Mouse (Mus musculus) kidney, embryonic 16.5 days (tissue): ENCODE measurements around the gene Spata9. TPM values are rescaled to one million over a fixed set of nuclear protein-coding genes. Genes with fewer than 3 reads are reported as not detected.
A peak's percentile ranks its signal among the peaks of the same experiment; 100 is the strongest.
"Not testable (repeated sequence)": the region's sequence is repeated elsewhere in the genome, so short reads cannot be mapped to it uniquely, and the experiment has no call there.

Experiments used
- ATAC-seq: fragments of 200-750 bp; cut with Nextera tagmentation; 2 replicates; pipeline ENCODE4 v1.8.0; 2017; ENCODE audit warnings: moderate TSS enrichment; ENCODE audit not compliant: low FRiP score, low TSS enrichment
- H3K27ac ChIP-seq: fragments of 300-500 bp; sonication (generic); 2 replicates; pipeline ENCODE4 v1.5.1; 2014; ENCODE audit warnings: low read length
- H3K27me3 ChIP-seq: fragments of 300-500 bp; sonication (generic); 2 replicates; pipeline ENCODE4 v1.6.1; 2014; ENCODE audit warnings: low read length, control low read depth, mixed read lengths; ENCODE audit not compliant: insufficient read depth
- H3K36me3 ChIP-seq: fragments of 300-500 bp; sonication (generic); 2 replicates; pipeline ENCODE4 v1.6.1; 2014; ENCODE audit warnings: low read length, control low read depth, mixed read lengths; ENCODE audit not compliant: insufficient read depth
- H3K4me1 ChIP-seq: fragments of 300-500 bp; sonication (generic); 2 replicates; pipeline ENCODE4 v1.6.1; 2014; ENCODE audit warnings: low read length, control low read depth, mixed read lengths; ENCODE audit not compliant: insufficient read depth
- H3K4me2 ChIP-seq: fragments of 300-500 bp; sonication (generic); replicated peaks from 2 replicates; pipeline ENCODE4 v1.6.1; 2014; ENCODE audit warnings: low read depth, low read length
- H3K4me3 ChIP-seq: fragments of 300-500 bp; sonication (generic); 2 replicates; pipeline ENCODE4 v1.5.1; 2014; ENCODE audit warnings: mild to moderate bottlenecking, low read length
- H3K9ac ChIP-seq: fragments of 300-500 bp; sonication (generic); replicated peaks from 2 replicates; pipeline ENCODE4 v1.6.1; 2014; ENCODE audit warnings: low read length
- H3K9me3 ChIP-seq: fragments of 300-500 bp; sonication (generic); 2 replicates; pipeline ENCODE4 v1.6.1; 2016; ENCODE audit warnings: low read length, control low read depth
- WGBS: fragments of 180-500 bp; shearing (Covaris S2); extraction: QIAGEN DNeasy Blood & Tissue Kit; methylation state at CpG from one replicate; pipeline ENCODE4 v1.1.7; 2014; 5-methylcytosine and 5-hydroxymethylcytosine counted together
- polyA plus RNA-seq: library from polyadenylated mRNA; unstranded; fragments of >200 nt; fragmentation: Nextera tagmentation; extraction: Ambion mirVana; gene quantifications from 2 replicates; pipeline ENCODE4 v1.2.1, GENCODE M21; 2015

The Spata9 gene
- 0.80 and 1.0 TPM in 2 replicates for polyA plus RNA-seq

DNA sequence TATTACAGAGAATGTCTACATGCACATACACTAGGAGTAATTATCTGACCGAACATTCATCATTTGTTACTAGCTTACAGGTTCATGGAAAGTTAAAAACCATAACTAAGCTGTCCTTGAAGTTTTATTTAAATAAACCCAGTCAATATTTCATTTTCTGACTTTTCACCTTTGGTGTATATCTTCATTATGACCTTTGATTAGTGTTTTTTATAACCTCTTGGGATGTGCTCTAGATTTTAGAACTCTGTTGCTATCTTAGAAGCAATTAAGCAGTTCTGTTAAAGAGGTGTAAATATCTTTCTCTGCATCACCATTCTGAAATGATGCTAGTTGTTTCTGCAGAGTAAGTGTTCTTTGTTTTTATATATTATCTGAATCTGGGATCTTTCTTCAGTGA, at the start of gene Spata9:
Spata9 (plus strand) TSS at position 301 of the 400 bp plus-strand sequence.
- no peak within 1 kb of the TSS for H3K27ac ChIP-seq
- WGBS = 77% methylated on average over 1 of the region's 1 CpGs
- H3K36me3 ChIP-seq = no peaks in the 10 kb centered on the region

DNA sequence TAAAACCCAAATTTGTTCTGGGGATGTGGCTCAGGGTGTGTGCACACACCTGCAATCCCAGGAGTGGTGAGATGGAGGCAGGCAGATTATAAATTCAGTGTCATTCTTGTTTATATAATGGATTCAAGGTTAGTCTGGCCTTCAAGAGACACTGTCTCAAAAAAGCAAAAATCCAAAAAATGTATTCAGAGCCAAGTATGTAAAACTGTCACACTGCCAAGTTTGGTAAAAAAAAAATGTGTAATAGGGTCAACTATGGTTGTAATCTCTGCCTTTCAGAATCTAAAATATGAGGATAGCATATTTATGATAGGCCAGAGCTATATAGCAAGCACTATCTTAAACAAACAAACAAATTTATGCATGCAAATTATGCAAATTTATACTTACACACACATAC, 39.0 kb upstream of the Spata9 start:
- no peak for ATAC-seq
- Histone ChIP-seq H3K27ac (no peak overlapping the region), H3K36me3 (peaks cover 23% of the 10 kb centered on the region), H3K9me3 (no peaks in the 10 kb centered on the region), H3K4me2 (no peak overlapping the region), H3K27me3 (no peaks in the 10 kb centered on the region), H3K4me3 (no peak overlapping the region), H3K9ac (no peak overlapping the region), H3K4me1 (peaks cover 11% of the 10 kb centered on the region)

More for the DNA sequence above, at the start of gene Spata9:
- no peak within 1 kb of the TSS for H3K4me3 ChIP-seq
- no peaks in the 10 kb centered on the region for H3K4me1 ChIP-seq
- no peaks in the 10 kb centered on the region for H3K27me3 ChIP-seq
- ATAC-seq = no peak
- 0 out of 2 replicates have a peak, but pooled peaks cover 3% of the 10 kb centered on the region for H3K9me3 ChIP-seq
- H3K4me2 ChIP-seq = no peak within 1 kb of the TSS
- no peak within 1 kb of the TSS for H3K9ac ChIP-seq

DNA sequence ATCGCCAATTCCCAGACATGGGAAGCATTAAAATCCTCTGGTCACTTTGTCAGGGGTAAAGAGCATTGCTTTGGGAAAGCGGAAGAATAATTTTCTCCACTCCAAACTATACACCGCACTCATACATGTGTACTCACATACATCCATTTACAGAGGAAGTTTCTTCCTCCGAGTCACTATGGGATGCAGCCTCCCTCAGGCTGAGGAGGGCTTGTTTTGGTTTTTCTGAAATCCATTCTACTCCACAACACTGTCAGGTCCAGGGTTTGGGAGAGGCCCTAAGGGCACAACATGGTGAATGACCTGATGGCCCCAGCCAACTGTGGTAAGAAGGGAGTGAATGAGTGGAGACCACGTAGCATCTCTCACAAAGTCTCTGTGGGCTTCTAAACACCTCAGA, 37.9 kb upstream of the Spata9 start:
- not testable (repeated sequence) for H3K27me3 ChIP-seq, H3K4me3 ChIP-seq, ATAC-seq, H3K4me2 ChIP-seq, H3K27ac ChIP-seq, H3K9me3 ChIP-seq, H3K9ac ChIP-seq
- peaks cover 11% of the 10 kb centered on the region for H3K4me1 ChIP-seq
- WGBS = 95% methylated on average over 5 of the region's 5 CpGs
- H3K36me3 ChIP-seq = peaks cover 23% of the 10 kb centered on the region

DNA sequence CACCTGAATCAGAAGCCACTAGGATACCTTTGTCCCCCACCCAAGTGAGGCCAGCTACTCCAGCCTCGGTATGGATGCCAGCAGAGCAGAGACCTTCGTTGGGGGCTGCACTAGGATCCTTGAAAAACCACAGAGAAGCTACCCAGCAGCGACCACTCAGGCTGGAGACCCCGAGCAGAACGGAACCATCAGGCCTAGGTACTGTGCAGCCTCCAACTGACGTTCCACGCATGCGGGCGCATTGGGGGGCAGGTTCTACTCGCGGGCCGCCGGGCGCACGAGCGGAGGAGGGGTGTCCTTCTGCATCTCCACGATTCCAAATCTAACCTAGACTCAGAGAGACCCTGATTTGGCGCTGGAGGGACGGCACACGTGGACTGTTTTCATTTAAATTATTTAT, 36.9 kb upstream of the Spata9 start:
- Histone ChIP-seq H3K4me3 (no peak overlapping the region), H3K27ac (no peak overlapping the region), H3K4me2 (no peak overlapping the region), H3K27me3 (no peaks in the 10 kb centered on the region), H3K9ac (no peak overlapping the region), H3K9me3 (no peaks in the 10 kb centered on the region), H3K4me1 (peaks cover 11% of the 10 kb centered on the region), H3K36me3 (peaks cover 23% of the 10 kb centered on the region)
- WGBS = 90% methylated on average over 20 of the region's 20 CpGs
- no peak for ATAC-seq

DNA sequence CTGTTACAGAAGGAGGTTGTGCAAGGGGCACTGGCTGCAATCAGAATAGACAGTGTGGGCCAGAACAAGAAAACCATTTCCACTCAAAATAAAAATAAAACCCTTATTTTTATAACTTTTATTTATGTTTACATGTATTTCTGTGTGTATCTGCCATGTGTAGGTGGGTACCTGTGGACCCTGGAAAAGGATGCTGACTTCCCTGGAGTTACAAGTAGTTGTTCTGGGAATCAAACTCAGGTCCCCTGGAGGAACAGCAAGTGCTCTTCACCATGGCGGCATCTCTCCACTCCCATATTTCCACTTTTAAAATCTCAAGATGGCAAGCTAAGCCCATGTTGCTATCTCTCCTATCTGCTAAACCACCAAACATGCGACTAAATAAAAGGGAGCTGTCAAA, 36.3 kb upstream of the Spata9 start:
- H3K9ac ChIP-seq = no peak overlapping the region
- H3K27me3 ChIP-seq = no peaks in the 10 kb centered on the region
- ATAC-seq = 0 out of 2 replicates have a peak, but pooled peaks have one; percentile 14
- H3K4me3 ChIP-seq = no peak overlapping the region
- H3K36me3 ChIP-seq = peaks cover 23% of the 10 kb centered on the region
- H3K27ac ChIP-seq = 0 out of 2 replicates have a peak overlapping the region, but pooled peaks have one; percentile 24
- 47% methylated on average over 2 of the region's 2 CpGs for WGBS
- peaks cover 11% of the 10 kb centered on the region for H3K4me1 ChIP-seq
- no peak overlapping the region for H3K4me2 ChIP-seq
- H3K9me3 ChIP-seq = no peaks in the 10 kb centered on the region

DNA sequence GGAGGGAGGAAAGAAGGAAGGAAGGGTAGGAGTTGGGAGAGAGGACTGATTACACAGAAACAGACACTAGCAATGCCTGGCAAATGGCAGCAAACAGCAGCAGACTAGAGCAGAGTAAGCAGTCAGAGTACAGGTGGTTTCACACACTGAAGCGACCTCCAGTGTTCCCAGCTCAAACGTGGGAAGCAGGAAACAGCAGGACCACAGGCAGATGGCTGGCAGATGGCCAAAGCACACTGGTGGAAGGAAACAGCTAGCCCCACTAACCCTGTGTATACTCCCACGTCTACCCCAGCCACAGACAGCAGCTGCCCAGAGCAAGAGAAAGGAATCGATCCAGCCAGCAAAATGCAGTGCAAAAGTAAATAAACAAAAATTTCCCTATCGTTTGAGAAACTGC, 35.9 kb upstream of the Spata9 start:
- no peak overlapping the region for H3K4me3 ChIP-seq
- no peaks in the 10 kb centered on the region for H3K9me3 ChIP-seq
- H3K27ac ChIP-seq = 0 out of 2 replicates have a peak overlapping the region, but pooled peaks have one; percentile 24
- ATAC-seq = peak; percentile 98
- WGBS = 5% methylated on average over 5 of the region's 5 CpGs
- H3K9ac ChIP-seq = no peak overlapping the region
- no peak overlapping the region for H3K4me2 ChIP-seq
- no peaks in the 10 kb centered on the region for H3K27me3 ChIP-seq
- H3K4me1 ChIP-seq = peaks cover 11% of the 10 kb centered on the region
- peaks cover 23% of the 10 kb centered on the region for H3K36me3 ChIP-seq

DNA sequence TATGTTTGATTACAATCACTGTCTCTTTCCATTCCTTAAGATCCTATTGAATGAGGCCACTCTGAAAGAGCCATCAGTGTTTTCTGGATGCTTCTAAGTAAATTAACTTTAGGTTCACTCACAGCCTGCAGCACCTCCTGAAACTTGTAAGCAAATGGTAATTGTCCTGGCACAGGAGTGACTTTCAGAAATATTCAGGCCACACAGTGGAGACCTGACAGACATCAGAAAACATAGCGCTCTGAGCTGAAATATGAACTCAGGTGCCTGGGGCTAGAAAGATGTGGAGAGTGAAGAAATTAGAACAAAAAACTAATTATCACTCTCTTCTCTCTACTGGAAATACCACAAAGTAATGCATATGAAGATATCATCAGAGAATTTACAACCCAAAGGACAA, 33.7 kb upstream of the Spata9 start:
- H3K27me3 ChIP-seq = no peaks in the 10 kb centered on the region
- H3K27ac ChIP-seq = no peak overlapping the region
- H3K36me3 ChIP-seq = peaks cover 29% of the 10 kb centered on the region
- no peak overlapping the region for H3K4me3 ChIP-seq
- no peaks in the 10 kb centered on the region for H3K9me3 ChIP-seq
- peaks cover 11% of the 10 kb centered on the region for H3K4me1 ChIP-seq
- H3K9ac ChIP-seq = no peak overlapping the region
- no peak overlapping the region for H3K4me2 ChIP-seq
- WGBS = 90% methylated on average over 1 of the region's 1 CpGs
- no peak for ATAC-seq

DNA sequence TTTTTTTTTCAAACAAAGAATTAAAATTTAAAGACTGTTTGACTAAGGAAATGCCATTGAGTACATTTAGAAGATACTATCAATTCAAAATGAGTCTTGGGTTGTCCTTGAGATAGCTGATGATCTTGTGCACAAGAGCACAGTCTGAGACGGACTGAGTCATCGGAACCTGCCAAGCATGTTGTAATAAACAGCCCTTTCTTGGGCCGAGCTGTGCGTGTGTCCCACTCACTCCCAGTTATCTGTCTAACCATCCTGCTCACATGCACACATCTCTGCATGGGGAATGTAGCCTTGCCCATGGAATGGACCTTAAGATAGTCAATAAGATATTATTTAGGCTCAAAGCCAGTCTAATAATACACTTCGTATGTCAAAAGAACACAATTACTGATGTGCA, 28.1 kb upstream of the Spata9 start:
- ATAC-seq = no peak
- 95% methylated on average over 5 of the region's 5 CpGs for WGBS
- peaks cover 18% of the 10 kb centered on the region for H3K36me3 ChIP-seq

DNA sequence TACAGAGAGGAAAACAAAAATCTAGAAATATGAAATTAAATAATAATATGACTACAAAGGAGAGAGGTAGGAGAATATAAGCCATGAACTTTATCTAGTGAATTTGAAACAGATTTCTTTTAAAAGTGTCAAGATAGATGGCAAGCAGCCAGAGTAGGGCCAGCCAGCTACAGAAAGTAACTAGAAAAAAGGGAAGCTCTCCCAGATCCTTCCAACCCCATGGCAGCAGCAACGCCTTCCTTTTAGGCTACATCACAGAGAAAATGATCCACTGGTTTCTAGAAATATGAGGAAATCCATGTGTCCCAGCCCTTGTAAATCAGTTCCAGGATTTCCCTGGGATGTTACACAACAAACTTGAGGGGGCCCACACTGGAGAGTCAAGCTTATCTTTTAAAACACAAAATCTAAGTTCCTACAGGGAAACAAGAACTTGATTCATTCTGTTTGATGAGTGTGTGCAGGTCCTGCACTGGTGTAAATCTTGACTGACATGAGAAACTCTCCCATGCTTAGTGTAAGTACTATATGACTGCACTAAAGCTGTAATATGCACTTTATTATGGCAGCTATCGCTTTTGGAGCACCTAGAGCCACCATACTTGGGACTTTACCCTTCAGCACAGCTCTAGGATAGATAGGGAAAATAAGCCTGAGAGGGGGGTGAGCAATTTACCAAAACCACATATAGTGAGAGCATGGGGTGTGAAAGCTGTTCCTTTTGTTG, 26.0 kb upstream of the Spata9 start:
- Histone ChIP-seq H3K4me2 (peak overlapping the region; percentile 43), H3K9ac (no peak overlapping the region), H3K9me3 (no peaks in the 10 kb centered on the region), H3K4me3 (peak overlapping the region; percentile 23), H3K27ac (peak overlapping the region; percentile 35; the same call in 1 of the 2 replicates), H3K36me3 (peaks cover 18% of the 10 kb centered on the region), H3K27me3 (no peaks in the 10 kb centered on the region), H3K4me1 (peaks cover 14% of the 10 kb centered on the region)
- ATAC-seq = no peak
- 62% methylated on average over 2 of the region's 2 CpGs for WGBS

More for the DNA sequence above, 28.1 kb upstream of the Spata9 start:
- H3K27me3 ChIP-seq = no peaks in the 10 kb centered on the region
- no peak overlapping the region for H3K27ac ChIP-seq
- no peak overlapping the region for H3K9ac ChIP-seq
- peaks cover 9% of the 10 kb centered on the region for H3K4me1 ChIP-seq
- H3K4me2 ChIP-seq = no peak overlapping the region
- no peaks in the 10 kb centered on the region for H3K9me3 ChIP-seq
- H3K4me3 ChIP-seq = no peak overlapping the region

DNA sequence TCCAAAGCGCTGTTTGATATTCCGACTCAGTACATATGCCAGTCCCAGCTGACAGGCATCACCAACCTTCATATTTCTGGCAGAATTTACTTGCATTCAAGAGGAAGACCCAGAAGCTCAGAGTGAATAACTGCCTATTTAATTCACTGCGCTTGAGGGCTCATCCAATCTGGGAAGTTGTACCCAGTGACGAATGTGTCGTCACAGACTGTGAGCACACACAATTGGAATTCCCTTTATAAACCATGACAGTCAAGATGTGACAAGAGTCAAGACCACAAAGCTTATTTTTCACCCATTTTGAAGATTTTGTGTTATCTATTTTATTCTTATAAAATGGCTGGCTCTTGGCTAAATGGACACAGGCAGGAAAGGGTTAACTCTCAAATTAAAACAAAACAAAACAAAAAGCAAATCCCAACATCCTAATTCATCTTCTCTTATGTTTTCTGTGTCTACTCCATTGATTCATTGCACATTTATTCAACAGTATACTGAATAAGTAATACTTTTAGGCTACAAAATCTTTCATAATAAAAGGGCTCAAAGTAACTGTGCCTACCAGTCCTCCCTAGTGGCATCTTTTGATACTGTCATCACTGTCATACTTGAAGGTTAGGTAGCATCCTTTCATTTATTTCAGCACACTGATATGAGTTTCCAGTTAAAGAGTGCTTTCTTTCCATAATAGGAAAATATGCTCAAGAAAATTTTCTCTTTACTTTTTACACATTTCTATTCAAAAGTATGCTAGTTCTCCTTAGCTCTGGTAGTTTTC, 25.2 kb upstream of the Spata9 start:
- peaks cover 18% of the 10 kb centered on the region for H3K36me3 ChIP-seq
- H3K4me1 ChIP-seq = peaks cover 14% of the 10 kb centered on the region
- no peak for ATAC-seq
- no peak overlapping the region; the same call in 1 of the 2 replicates for H3K9ac ChIP-seq
- no peaks in the 10 kb centered on the region for H3K27me3 ChIP-seq
- H3K4me2 ChIP-seq = peak overlapping the region; percentile 43
- H3K9me3 ChIP-seq = no peaks in the 10 kb centered on the region
- WGBS = 85% methylated on average over 5 of the region's 5 CpGs
- no peak overlapping the region for H3K27ac ChIP-seq
- peak overlapping the region; percentile 23 for H3K4me3 ChIP-seq
